Mouse (Mus musculus) neural tube, embryonic 11.5 days (tissue): ENCODE measurements around the gene Tacc2. TPM values are rescaled to one million over a fixed set of nuclear protein-coding genes. Genes with fewer than 3 reads are reported as not detected.

Source experiments
- ATAC-seq: fragments of 200-750 bp; cut with Nextera tagmentation; 2 replicates; pipeline ENCODE4 v1.8.0; 2017; ENCODE audit warnings: moderate number of reproducible peaks, mild to moderate bottlenecking, moderate TSS enrichment, moderate library complexity; ENCODE audit not compliant: insufficient read depth, low FRiP score, low TSS enrichment
- DNase-seq: peaks from one replicate; pipeline ENCODE4 v3.0.0-alpha.2; 2015; ENCODE audit warnings: low spot score
- H3K27ac ChIP-seq: fragments of 300-500 bp; sonication (generic); 2 replicates; pipeline ENCODE4 v1.5.1; 2014; ENCODE audit warnings: low read depth, mild to moderate bottlenecking, low read length
- H3K27me3 ChIP-seq: fragments of 300-500 bp; sonication (generic); 2 replicates; pipeline ENCODE4 v1.6.1; 2014; ENCODE audit warnings: mild to moderate bottlenecking, low read length, mixed read lengths; ENCODE audit not compliant: control insufficient read depth, insufficient read depth
- H3K36me3 ChIP-seq: fragments of 300-500 bp; sonication (generic); 2 replicates; pipeline ENCODE4 v1.6.1; 2014; ENCODE audit warnings: mild to moderate bottlenecking, low read length, moderate library complexity, mixed read lengths; ENCODE audit not compliant: control insufficient read depth, insufficient read depth
- H3K4me1 ChIP-seq: fragments of 300-500 bp; sonication (generic); 2 replicates; pipeline ENCODE4 v1.6.1; 2014; ENCODE audit warnings: low read length, mixed read lengths; ENCODE audit not compliant: control insufficient read depth, insufficient read depth
- H3K4me2 ChIP-seq: fragments of 300-500 bp; sonication (generic); 2 replicates; pipeline ENCODE4 v1.6.1; 2014; ENCODE audit warnings: low read depth, mild to moderate bottlenecking, moderate library complexity
- H3K4me3 ChIP-seq: fragments of 300-500 bp; sonication (generic); 2 replicates; pipeline ENCODE4 v1.5.1; 2014; ENCODE audit warnings: low read depth, low read length
- H3K9ac ChIP-seq: fragments of 300-500 bp; sonication (generic); 2 replicates; pipeline ENCODE4 v1.6.1; 2014; ENCODE audit warnings: mild to moderate bottlenecking, low read length
- H3K9me3 ChIP-seq: fragments of 300-500 bp; sonication (generic); 2 replicates; pipeline ENCODE4 v1.6.1; 2016; ENCODE audit warnings: low read length; ENCODE audit not compliant: control insufficient read depth
- WGBS: fragments of 180-500 bp; shearing (Covaris S2); extraction: QIAGEN DNeasy Blood & Tissue Kit; methylation state at CpG from one replicate; pipeline ENCODE4 v1.1.7; 2014; 5-methylcytosine and 5-hydroxymethylcytosine counted together
- polyA plus RNA-seq: library from polyadenylated mRNA; unstranded; fragments of >200 nt; fragmentation: Nextera tagmentation; extraction: Ambion mirVana; gene quantifications from 2 replicates; pipeline ENCODE4 v1.2.1, GENCODE M21; 2014

Gene Tacc2
- polyA plus RNA-seq, 1 experiment from 2014 or later, result 62.6 TPM

GRCm38 (mm10) chr7:130668729-130669281, 91.6 kb downstream of the Tacc2 start:
- DNase-seq (peak; percentile 39), ATAC-seq (no peak)
- WGBS, result 63% methylated on average over 7 of the region's 7 CpGs
- Histone ChIP-seq H3K9ac (no peak overlapping the region; the same call in 1 of the 2 replicates), H3K36me3 (no peaks in the 10 kb centered on the region; the same call in 1 of the 2 replicates), H3K9me3 (peaks cover 4% of the 10 kb centered on the region; the same call in 1 of the 2 replicates), H3K27ac (peak overlapping the region; percentile 81), H3K4me1 (peaks cover 11% of the 10 kb centered on the region), H3K27me3 (no peaks in the 10 kb centered on the region), H3K4me2 (no peak overlapping the region), H3K4me3 (no peak overlapping the region)

GRCm38 (mm10) chr7:130669370-130669881, 92.2 kb downstream of the Tacc2 start:
- 59% methylated on average over 8 of the region's 8 CpGs for WGBS
- DNase-seq (peak; percentile 39), ATAC-seq (no peak)

GRCm38 (mm10) chr7:130670358-130670757, 93.1 kb downstream of the Tacc2 start:
- H3K36me3 ChIP-seq, result no peaks in the 10 kb centered on the region
- no peaks in the 10 kb centered on the region for H3K27me3 ChIP-seq
- 82% methylated on average over 4 of the region's 4 CpGs for WGBS
- DNase-seq (no peak), ATAC-seq (no peak)
- no peaks in the 10 kb centered on the region for H3K9me3 ChIP-seq
- peaks cover 16% of the 10 kb centered on the region for H3K4me1 ChIP-seq
- H3K27ac ChIP-seq, result no peak overlapping the region; the same call in 1 of the 2 replicates
- H3K4me3 ChIP-seq, result no peak overlapping the region
- H3K4me2 ChIP-seq, result no peak overlapping the region
- no peak overlapping the region for H3K9ac ChIP-seq

More at GRCm38 (mm10) chr7:130669370-130669881, 92.2 kb downstream of the Tacc2 start:
- peaks cover 12% of the 10 kb centered on the region for H3K4me1 ChIP-seq
- no peak overlapping the region; the same call in 1 of the 2 replicates for H3K9ac ChIP-seq
- H3K36me3 ChIP-seq, result no peaks in the 10 kb centered on the region; the same call in 1 of the 2 replicates
- peaks cover 3% of the 10 kb centered on the region; the same call in 1 of the 2 replicates for H3K9me3 ChIP-seq
- no peak overlapping the region for H3K4me3 ChIP-seq
- peak overlapping the region; percentile 81 for H3K27ac ChIP-seq
- no peaks in the 10 kb centered on the region for H3K27me3 ChIP-seq
- H3K4me2 ChIP-seq, result no peak overlapping the region

- no peaks in the 10 kb centered on the region for H3K36me3 ChIP-seq
- 57% methylated on average over 6 of the region's 6 CpGs for WGBS
- no peak overlapping the region for H3K4me2 ChIP-seq
- peaks cover 16% of the 10 kb centered on the region for H3K4me1 ChIP-seq
- H3K9ac ChIP-seq, result no peak overlapping the region
- no peak for ATAC-seq
- H3K27me3 ChIP-seq, result no peaks in the 10 kb centered on the region
- H3K27ac ChIP-seq, result no peak overlapping the region
- no peak overlapping the region for H3K4me3 ChIP-seq
- H3K9me3 ChIP-seq, result no peaks in the 10 kb centered on the region
- no peak for DNase-seq
Measured at GRCm38 (mm10) chr7:130671301-130671700, 94.1 kb downstream of the Tacc2 start.

- H3K27me3 ChIP-seq, result no peaks in the 10 kb centered on the region
- peaks cover 20% of the 10 kb centered on the region for H3K4me1 ChIP-seq
- peak; percentile 69 for DNase-seq
- peak overlapping the region; percentile 29 for H3K9ac ChIP-seq
- H3K36me3 ChIP-seq, result no peaks in the 10 kb centered on the region
- no peak overlapping the region for H3K4me2 ChIP-seq
- no peak overlapping the region for H3K27ac ChIP-seq
- no peak for ATAC-seq
- 68% methylated on average over 9 of the region's 9 CpGs for WGBS
- H3K4me3 ChIP-seq, result no peak overlapping the region
- no peaks in the 10 kb centered on the region for H3K9me3 ChIP-seq
Measured at GRCm38 (mm10) chr7:130673169-130674033, 96.2 kb downstream of the Tacc2 start.

GRCm38 (mm10) chr7:130674526-130674925, 97.3 kb downstream of the Tacc2 start:
- Histone ChIP-seq H3K27me3 (no peaks in the 10 kb centered on the region), H3K4me1 (peaks cover 13% of the 10 kb centered on the region; the same call in 1 of the 2 replicates), H3K9ac (no peak overlapping the region), H3K4me3 (no peak overlapping the region), H3K4me2 (no peak overlapping the region), H3K9me3 (no peaks in the 10 kb centered on the region), H3K27ac (no peak overlapping the region; the same call in 1 of the 2 replicates), H3K36me3 (no peaks in the 10 kb centered on the region)
- WGBS, result 64% methylated on average over 9 of the region's 9 CpGs
- DNase-seq (no peak), ATAC-seq (no peak)

- H3K9ac ChIP-seq, result no peak overlapping the region
- 62% methylated on average over 11 of the region's 11 CpGs for WGBS
Measured at GRCm38 (mm10) chr7:130676885-130677540, 99.8 kb downstream of the Tacc2 start.

GRCm38 (mm10) chr7:130677541-130678274, 100.5 kb downstream of the Tacc2 start:
- ATAC-seq (no peak), DNase-seq (no peak)

More at GRCm38 (mm10) chr7:130676885-130677540, 99.8 kb downstream of the Tacc2 start:
- ATAC-seq (peak; percentile 64), DNase-seq (no peak)
- Histone ChIP-seq H3K4me2 (no peak overlapping the region), H3K4me3 (no peak overlapping the region), H3K27ac (peak overlapping the region; percentile 67), H3K36me3 (no peaks in the 10 kb centered on the region), H3K27me3 (no peaks in the 10 kb centered on the region), H3K4me1 (peaks cover 9% of the 10 kb centered on the region; the same call in 1 of the 2 replicates), H3K9me3 (no peaks in the 10 kb centered on the region)

More at GRCm38 (mm10) chr7:130677541-130678274, 100.5 kb downstream of the Tacc2 start:
- Histone ChIP-seq H3K4me1 (peaks cover 9% of the 10 kb centered on the region; the same call in 1 of the 2 replicates), H3K4me2 (no peak overlapping the region), H3K9me3 (no peaks in the 10 kb centered on the region), H3K27ac (peak overlapping the region; percentile 67), H3K27me3 (no peaks in the 10 kb centered on the region), H3K9ac (no peak overlapping the region), H3K36me3 (no peaks in the 10 kb centered on the region), H3K4me3 (no peak overlapping the region)
- 80% methylated on average over 12 of the region's 12 CpGs for WGBS
